Mouse (Mus musculus) heart, adult 8-10 months (tissue): ENCODE results near the gene Snx9. TPM values are rescaled to one million over a fixed set of nuclear protein-coding genes. Genes with fewer than 3 reads are reported as not detected.

Experiments used
- DNase-seq: peaks from one replicate; pipeline ENCODE4 v3.0.0; 2022; ENCODE audit warnings: low spot score
- total RNA-seq, 4 experiments: library from RNA; stranded (reverse); gene quantifications; 2 replicates each; pipeline ENCODE4 v1.2.4; 2022

Gene Snx9
- total RNA-seq, 4 experiments from 2014 or later = 29.0 to 32.4 (median 30.3) TPM

GRCm38 (mm10) chr17:5924238-5924637, 83.1 kb downstream of the Snx9 start:
- DNase-seq = no peak

GRCm38 (mm10) chr17:5926710-5927109, 85.6 kb downstream of the Snx9 start:
- no peak for DNase-seq

GRCm38 (mm10) chr17:5929031-5929430, 87.9 kb downstream of the Snx9 start:
- DNase-seq = no peak

- no peak for DNase-seq
Measured at GRCm38 (mm10) chr17:5932161-5932560, 91.0 kb downstream of the Snx9 start.

- DNase-seq = peak; percentile 65
Measured at GRCm38 (mm10) chr17:5934554-5935324, 93.6 kb downstream of the Snx9 start.

- DNase-seq = no peak
Measured at GRCm38 (mm10) chr17:5935680-5936079, 94.6 kb downstream of the Snx9 start.

GRCm38 (mm10) chr17:5936276-5936675, 95.1 kb downstream of the Snx9 start:
- no peak for DNase-seq

- DNase-seq = no peak
Measured at GRCm38 (mm10) chr17:5937441-5937840, 96.3 kb downstream of the Snx9 start.

GRCm38 (mm10) chr17:5939871-5940270, 98.7 kb downstream of the Snx9 start:
- no peak for DNase-seq

GRCm38 (mm10) chr17:5940792-5941191, 99.7 kb downstream of the Snx9 start:
- DNase-seq = peak; percentile 58

GRCm38 (mm10) chr17:5941230-5942043, 100.3 kb downstream of the Snx9 start, which contains the start of gene Synj2:
Synj2 (plus strand) TSS chr17:5941280.
- no peak for DNase-seq

- no peak for DNase-seq
Measured at GRCm38 (mm10) chr17:5942156-5942555, 101.0 kb downstream of the Snx9 start.

GRCm38 (mm10) chr17:5943053-5943452, 101.9 kb downstream of the Snx9 start:
- no peak for DNase-seq

GRCm38 (mm10) chr17:5947039-5947438, 105.9 kb downstream of the Snx9 start:
- DNase-seq = no peak

- DNase-seq = no peak
Measured at GRCm38 (mm10) chr17:5952455-5952854, 111.3 kb downstream of the Snx9 start.

- DNase-seq = no peak
Measured at GRCm38 (mm10) chr17:5956350-5957000, 115.3 kb downstream of the Snx9 start.

GRCm38 (mm10) chr17:5957097-5957496, 116.0 kb downstream of the Snx9 start:
- DNase-seq = no peak

GRCm38 (mm10) chr17:5958229-5958628, 117.1 kb downstream of the Snx9 start:
- no peak for DNase-seq

GRCm38 (mm10) chr17:5958636-5959035, 117.5 kb downstream of the Snx9 start:
- DNase-seq = no peak

- DNase-seq = no peak
Measured at GRCm38 (mm10) chr17:5959096-5959495, 118.0 kb downstream of the Snx9 start.

GRCm38 (mm10) chr17:5959802-5960201, 118.7 kb downstream of the Snx9 start:
- no peak for DNase-seq

- DNase-seq = no peak
Measured at GRCm38 (mm10) chr17:5963766-5964165, 122.6 kb downstream of the Snx9 start.
